Mouse (Mus musculus) stomach, postnatal 0 days (tissue): Measurements from ENCODE around the gene Ryr2.

ENCODE experiments used
- CTCF ChIP-seq: IDR thresholded peaks from 2 replicates; pipeline ENCODE4 v1.5.1; 2016; ENCODE audit warnings: antibody characterized with exemption, low read depth, mild to moderate bottlenecking, moderate library complexity
- EP300 ChIP-seq: optimal IDR thresholded peaks from 2 replicates; pipeline ENCODE3; 2016; ENCODE audit warnings: antibody characterized with exemption

DNA sequence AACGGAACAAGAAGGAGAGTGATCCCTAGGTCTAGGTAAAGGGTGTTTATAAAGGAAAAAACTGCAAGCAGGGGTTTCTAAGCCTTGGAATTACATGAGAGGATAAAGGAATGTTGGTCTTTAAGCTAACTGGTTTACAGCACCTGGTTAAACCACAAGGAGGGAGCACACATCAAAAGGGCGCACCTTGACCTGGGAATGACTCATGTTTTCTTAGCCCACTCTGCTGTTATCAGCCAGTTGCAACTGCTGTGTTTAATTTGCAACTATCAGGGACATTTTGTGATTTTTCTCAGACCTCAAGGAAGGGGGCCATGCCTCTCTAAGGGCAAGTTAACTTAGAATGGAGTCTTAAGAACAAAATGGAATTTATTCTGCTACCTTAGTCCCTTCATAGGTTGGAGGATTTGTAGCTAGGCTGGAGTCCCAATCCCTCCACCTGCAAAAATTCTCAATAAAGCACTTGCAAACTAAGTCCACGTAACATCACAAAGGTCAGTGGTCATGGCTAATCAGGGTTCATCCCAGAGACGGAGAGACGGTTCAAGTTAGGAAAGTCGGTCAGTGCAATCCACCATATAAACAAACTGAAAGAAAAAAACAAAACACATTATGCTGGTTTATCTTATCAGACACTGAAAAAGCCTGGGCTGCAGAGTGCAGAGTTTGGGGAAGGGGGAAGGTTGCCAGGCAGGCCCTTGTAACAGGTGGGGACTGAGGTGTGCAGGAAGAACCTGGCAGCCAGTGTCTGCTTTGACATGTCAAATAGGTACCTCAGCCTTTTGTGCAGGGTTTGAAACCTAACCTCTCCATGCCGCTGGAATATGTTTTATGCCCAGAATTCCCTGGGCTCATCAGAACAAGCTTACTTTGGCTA, 574.5 kb downstream of the Ryr2 start:
- TF ChIP-seq CTCF = no peak
- no peak for TF ChIP-seq EP300
